Mouse (Mus musculus): ENCODE results near the gene Cd151. TPM values are rescaled to one million over a fixed set of nuclear protein-coding genes. Genes with fewer than 3 reads are reported as not detected.

Cd151 gene
- polyA plus RNA-seq, 1 experiment: 57.9 TPM

- Histone ChIP-seq H3K4me1 (ENCODE audit: control insufficient read depth, insufficient read depth, low read length) (no peaks in the 10 kb centered on the region), H3K27ac (ENCODE audit: insufficient read depth, low read depth, low read length) (no peak overlapping the region), H3K4me3 (ENCODE audit: insufficient read depth, low read length) (no peak overlapping the region)
- TF ChIP-seq CTCF (IDR thresholded peaks at IDR 0.05; ENCODE audit: low read depth, low read length) (no peak), POLR2A (IDR thresholded peaks at IDR 0.05; ENCODE audit: borderline replicate concordance, low read depth, low read length) (no peak)
These were observed 41.0 kb downstream of the Cd151 start for GRCm38 (mm10) chr7:141508160-141508559.

- TF ChIP-seq POLR2A (IDR thresholded peaks at IDR 0.05; ENCODE audit: borderline replicate concordance, low read depth, low read length) (no peak), CTCF (IDR thresholded peaks at IDR 0.05; ENCODE audit: low read depth, low read length) (no peak)
- Histone ChIP-seq H3K27ac (ENCODE audit: insufficient read depth, low read depth, low read length) (no peak overlapping the region), H3K4me1 (ENCODE audit: control insufficient read depth, insufficient read depth, low read length) (no peaks in the 10 kb centered on the region), H3K4me3 (ENCODE audit: insufficient read depth, low read length) (no peak overlapping the region)
These were observed 43.0 kb downstream of the Cd151 start for GRCm38 (mm10) chr7:141510196-141510595.

GRCm38 (mm10) chr7:141510681-141511191 is 43.5 kb downstream of the Cd151 start:
- TF ChIP-seq CTCF (IDR thresholded peaks at IDR 0.05; ENCODE audit: low read depth, low read length) (no peak), POLR2A (IDR thresholded peaks at IDR 0.05; ENCODE audit: borderline replicate concordance, low read depth, low read length) (no peak)
- Histone ChIP-seq H3K27ac (ENCODE audit: insufficient read depth, low read depth, low read length) (no peak overlapping the region), H3K4me1 (ENCODE audit: control insufficient read depth, insufficient read depth, low read length) (no peaks in the 10 kb centered on the region), H3K4me3 (ENCODE audit: insufficient read depth, low read length) (no peak overlapping the region)

GRCm38 (mm10) chr7:141517638-141518037 is 50.4 kb downstream of the Cd151 start:
- no peak overlapping the region for H3K4me3 ChIP-seq (ENCODE audit: insufficient read depth, low read length)
- TF ChIP-seq POLR2A (IDR thresholded peaks at IDR 0.05; ENCODE audit: borderline replicate concordance, low read depth, low read length) (no peak), CTCF (IDR thresholded peaks at IDR 0.05; ENCODE audit: low read depth, low read length) (no peak)
- H3K27ac ChIP-seq (ENCODE audit: insufficient read depth, low read depth, low read length): no peak overlapping the region
- H3K4me1 ChIP-seq (ENCODE audit: control insufficient read depth, insufficient read depth, low read length): no peaks in the 10 kb centered on the region

GRCm38 (mm10) chr7:141518296-141518695 is 51.1 kb downstream of the Cd151 start:
- Histone ChIP-seq H3K27ac (ENCODE audit: insufficient read depth, low read depth, low read length) (no peak overlapping the region), H3K4me3 (ENCODE audit: insufficient read depth, low read length) (no peak overlapping the region), H3K4me1 (ENCODE audit: control insufficient read depth, insufficient read depth, low read length) (no peaks in the 10 kb centered on the region)
- TF ChIP-seq CTCF (IDR thresholded peaks at IDR 0.05; ENCODE audit: low read depth, low read length) (no peak), POLR2A (IDR thresholded peaks at IDR 0.05; ENCODE audit: borderline replicate concordance, low read depth, low read length) (no peak)

- no peak overlapping the region for H3K27ac ChIP-seq (ENCODE audit: insufficient read depth, low read depth, low read length)
- TF ChIP-seq CTCF (IDR thresholded peaks at IDR 0.05; ENCODE audit: low read depth, low read length): no peak
- no peak for TF ChIP-seq POLR2A (IDR thresholded peaks at IDR 0.05; ENCODE audit: borderline replicate concordance, low read depth, low read length)
- H3K4me3 ChIP-seq (ENCODE audit: insufficient read depth, low read length): no peak overlapping the region
- no peaks in the 10 kb centered on the region for H3K4me1 ChIP-seq (ENCODE audit: control insufficient read depth, insufficient read depth, low read length)
These were observed 51.7 kb downstream of the Cd151 start for GRCm38 (mm10) chr7:141518926-141519325.

- TF ChIP-seq CTCF (IDR thresholded peaks at IDR 0.05; ENCODE audit: low read depth, low read length) (no peak), POLR2A (IDR thresholded peaks at IDR 0.05; ENCODE audit: borderline replicate concordance, low read depth, low read length) (no peak)
- Histone ChIP-seq H3K4me3 (ENCODE audit: insufficient read depth, low read length) (no peak overlapping the region), H3K4me1 (ENCODE audit: control insufficient read depth, insufficient read depth, low read length) (no peaks in the 10 kb centered on the region; the same call in 1 of the 2 replicates), H3K27ac (ENCODE audit: insufficient read depth, low read depth, low read length) (no peak overlapping the region)
These were observed 52.6 kb downstream of the Cd151 start for GRCm38 (mm10) chr7:141519795-141520194.

Other genes with a start within 250 kb of the Cd151 start
- 36.2 and 45.2 TPM in 2 replicates for gene Phrf1, start 238.6 kb upstream of the Cd151 start, polyA plus RNA-seq (2012; ENCODE audit: insufficient read depth, insufficient read length, missing spikeins)
- gene Irf7, start 200.9 kb upstream of the Cd151 start, polyA plus RNA-seq (2012; ENCODE audit: insufficient read depth, insufficient read length, missing spikeins): 164 and 168 TPM in 2 replicates
- gene Cdhr5, start 190.6 kb upstream of the Cd151 start, polyA plus RNA-seq (2012; ENCODE audit: insufficient read depth, insufficient read length, missing spikeins): not detected in 2 replicates
- gene Sct, start 188.3 kb upstream of the Cd151 start, polyA plus RNA-seq (2012; ENCODE audit: insufficient read depth, insufficient read length, missing spikeins): not detected in 2 replicates
- not detected in 2 replicates for gene Drd4, start 175.4 kb upstream of the Cd151 start, polyA plus RNA-seq (2012; ENCODE audit: insufficient read depth, insufficient read length, missing spikeins)
- gene Deaf1, start 139.7 kb upstream of the Cd151 start, polyA plus RNA-seq (2012; ENCODE audit: insufficient read depth, insufficient read length, missing spikeins): 27.3 and 37.4 TPM in 2 replicates
- gene Tmem80, start 139.7 kb upstream of the Cd151 start, polyA plus RNA-seq (2012; ENCODE audit: insufficient read depth, insufficient read length, missing spikeins): 29.8 and 37.8 TPM in 2 replicates
- not detected in 2 replicates for gene Eps8l2, start 128.5 kb upstream of the Cd151 start, polyA plus RNA-seq (2012; ENCODE audit: insufficient read depth, insufficient read length, missing spikeins)
- 422 and 438 TPM in 2 replicates for gene Taldo1, start 75.2 kb upstream of the Cd151 start, polyA plus RNA-seq (2012; ENCODE audit: insufficient read depth, insufficient read length, missing spikeins)
- gene Gatd1, start 53.3 kb upstream of the Cd151 start, polyA plus RNA-seq (2012; ENCODE audit: insufficient read depth, insufficient read length, missing spikeins): 45.8 and 50.5 TPM in 2 replicates
- not detected in 2 replicates for gene Cend1, start 37.9 kb upstream of the Cd151 start, polyA plus RNA-seq (2012; ENCODE audit: insufficient read depth, insufficient read length, missing spikeins)
- 21.4 and 24.8 TPM in 2 replicates for gene Slc25a22, start 29.5 kb upstream of the Cd151 start, polyA plus RNA-seq (2012; ENCODE audit: insufficient read depth, insufficient read length, missing spikeins)
- 4.0 and 5.6 TPM in 2 replicates for gene Pidd1, start 23.4 kb upstream of the Cd151 start, polyA plus RNA-seq (2012; ENCODE audit: insufficient read depth, insufficient read length, missing spikeins)
- gene Rplp2, start 20.0 kb upstream of the Cd151 start, polyA plus RNA-seq (2012; ENCODE audit: insufficient read depth, insufficient read length, missing spikeins): 2,115 and 2,403 TPM in 2 replicates
- 92.9 and 94.0 TPM in 2 replicates for gene Pnpla2, start 12.2 kb upstream of the Cd151 start, polyA plus RNA-seq (2012; ENCODE audit: insufficient read depth, insufficient read length, missing spikeins)
- gene Cracr2b, start 6.3 kb upstream of the Cd151 start, polyA plus RNA-seq (2012; ENCODE audit: insufficient read depth, insufficient read length, missing spikeins): 66.8 and 69.6 TPM in 2 replicates
- gene Polr2l, start 7.7 kb downstream of the Cd151 start, polyA plus RNA-seq (2012; ENCODE audit: insufficient read depth, insufficient read length, missing spikeins): 4.8 and 5.0 TPM in 2 replicates
- 99.8 and 102 TPM in 2 replicates for gene Tspan4, start 7.8 kb downstream of the Cd151 start, polyA plus RNA-seq (2012; ENCODE audit: insufficient read depth, insufficient read length, missing spikeins)
- 16.3 TPM in 2 replicates for gene Chid1, start 72.5 kb downstream of the Cd151 start, polyA plus RNA-seq (2012; ENCODE audit: insufficient read depth, insufficient read length, missing spikeins)
- 103 and 114 TPM in 2 replicates for gene Ap2a2, start 94.8 kb downstream of the Cd151 start, polyA plus RNA-seq (2012; ENCODE audit: insufficient read depth, insufficient read length, missing spikeins)
- gene Muc6, start 187.9 kb downstream of the Cd151 start, polyA plus RNA-seq (2012; ENCODE audit: insufficient read depth, insufficient read length, missing spikeins): not detected in 2 replicates
- gene Muc2, start 222.9 kb downstream of the Cd151 start, polyA plus RNA-seq (2012; ENCODE audit: insufficient read depth, insufficient read length, missing spikeins): 1.7 and 3.4 TPM in 2 replicates

Measured in bone marrow macrophage, adult 2 months (primary cell).